Mouse (Mus musculus) brown adipose tissue, adult 24 weeks (tissue): ENCODE data around the gene Olfr1472. TPM values are rescaled to one million over a fixed set of nuclear protein-coding genes. Genes with fewer than 3 reads are reported as not detected.
"Not testable (repeated sequence)": the region's sequence is repeated elsewhere in the genome, so short reads cannot be mapped to it uniquely, and the experiment has no call there.

Experiments used
- H3K27ac ChIP-seq: fragments of 200-500 bp; replicated peaks from 2 replicates; pipeline ENCODE4 v1.5.1; 2012; ENCODE audit warnings: low read depth, mild to moderate bottlenecking, low read length
- H3K4me1 ChIP-seq: fragments of 200-500 bp; 2 replicates; pipeline ENCODE4 v1.6.1; 2012; ENCODE audit warnings: low read length, mixed read lengths; ENCODE audit not compliant: control insufficient read depth, insufficient read depth, insufficient read length
- H3K4me3 ChIP-seq: fragments of 200-500 bp; 2 replicates; pipeline ENCODE4 v1.5.1; 2012; ENCODE audit warnings: low read depth, mild to moderate bottlenecking, low read length, moderate library complexity; ENCODE audit not compliant: insufficient read depth
- polyA plus RNA-seq: library from polyadenylated mRNA; stranded (reverse); fragments of >200 nt; gene quantifications from 2 replicates; pipeline ENCODE4 v1.2.4, GENCODE M21; 2012; ENCODE audit not compliant: missing spikeins, insufficient read depth, insufficient read length

Gene Olfr1472
- not detected in 2 replicates for polyA plus RNA-seq

DNA sequence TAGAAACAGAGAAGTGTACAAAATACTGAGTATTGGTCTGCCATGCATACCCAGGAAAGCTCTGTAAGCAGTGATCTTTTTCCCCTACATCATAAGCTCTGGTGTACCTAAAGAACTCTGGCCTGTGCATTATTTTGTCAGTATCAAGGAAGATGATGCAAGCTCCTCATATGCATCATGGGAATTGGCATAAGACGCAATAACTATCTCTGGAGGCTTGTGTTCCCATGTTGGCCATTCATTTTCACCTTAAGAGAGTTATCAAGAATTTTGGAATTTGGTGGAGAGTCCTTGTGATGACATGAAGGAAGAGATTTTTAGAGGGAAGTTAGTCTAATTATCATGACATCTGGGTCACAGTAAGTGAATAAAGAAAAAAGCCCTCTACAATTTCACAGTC is at the start of gene Olfr1472:
TSS of gene Olfr1472 (minus strand) at position 101 of the 400 bp plus-strand sequence.
- Histone ChIP-seq H3K27ac (no peak within 1 kb of the TSS), H3K4me3 (no peak within 1 kb of the TSS), H3K4me1 (no peaks in the 10 kb centered on the region)

DNA sequence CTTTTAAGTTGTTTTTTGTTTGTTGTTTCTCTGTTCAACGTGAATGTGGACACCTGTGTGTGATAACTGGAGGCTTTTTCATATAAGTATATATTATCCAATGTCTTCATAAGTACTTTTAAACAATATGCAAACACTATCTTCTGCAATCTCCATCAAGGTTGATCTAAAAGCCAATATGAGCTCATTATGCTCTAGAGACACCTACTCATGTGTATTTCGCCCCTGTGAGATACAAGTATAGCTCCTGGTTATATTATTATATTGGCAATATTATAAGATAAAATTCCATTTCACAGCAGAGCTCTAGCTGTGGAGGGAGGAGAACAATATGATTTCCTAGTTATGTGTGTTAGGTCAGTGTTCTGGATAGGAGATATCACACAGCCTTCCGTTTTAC is 44.4 kb upstream of the Olfr1472 start, which contains the start of gene Olfr1477:
TSS of gene Olfr1477 (plus strand) at position 301 of the 400 bp plus-strand sequence.
- Histone ChIP-seq H3K27ac (no peak within 1 kb of the TSS), H3K4me3 (no peak within 1 kb of the TSS), H3K4me1 (no peaks in the 10 kb centered on the region)

DNA sequence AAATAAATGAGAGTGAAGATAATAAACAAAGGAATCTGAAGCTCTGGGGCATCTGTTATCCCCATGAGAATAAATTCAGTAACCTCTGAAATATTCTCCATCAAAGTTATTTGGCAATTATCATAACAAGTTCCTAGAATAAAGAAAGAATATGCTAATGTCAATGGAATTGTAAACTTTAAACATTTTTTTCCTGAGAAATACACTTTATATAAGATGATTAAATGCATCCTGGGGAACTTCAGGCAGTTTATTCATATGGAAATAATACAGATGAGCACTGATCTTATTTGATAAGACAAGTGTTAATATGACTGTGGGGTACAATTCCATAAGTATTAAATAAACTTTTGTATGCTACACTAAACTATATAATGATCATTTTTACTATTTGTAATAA is 24.2 kb upstream of the Olfr1472 start, which contains the start of gene Olfr1475:
TSS of gene Olfr1475 (minus strand) at position 101 of the 400 bp plus-strand sequence.
- Histone ChIP-seq H3K27ac (no peak within 1 kb of the TSS), H3K4me1 (no peaks in the 10 kb centered on the region), H3K4me3 (no peak within 1 kb of the TSS)

DNA sequence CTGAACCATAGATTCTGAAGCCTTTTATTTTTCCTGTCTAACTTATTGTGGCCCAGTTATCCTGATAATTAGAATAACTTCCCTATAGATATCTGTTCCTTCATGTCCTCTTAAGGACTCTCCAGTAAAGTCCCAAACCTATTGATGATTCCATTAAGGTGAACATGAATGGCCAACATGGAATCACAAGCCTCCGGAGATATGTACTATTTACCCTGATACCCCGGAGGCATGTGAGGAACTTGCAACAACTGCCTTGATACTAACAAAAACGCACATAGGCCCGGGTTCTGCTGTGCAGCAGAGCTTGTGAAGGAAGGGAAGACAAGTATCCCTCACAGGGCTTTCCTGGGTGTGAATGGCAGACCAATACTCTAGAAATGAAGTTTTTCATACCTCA is 13.4 kb upstream of the Olfr1472 start, which contains the start of gene Olfr1474:
TSS of gene Olfr1474 (plus strand) at position 301 of the 400 bp plus-strand sequence.
- H3K4me1 ChIP-seq, H3K27ac ChIP-seq, H3K4me3 ChIP-seq: not testable (repeated sequence)

DNA sequence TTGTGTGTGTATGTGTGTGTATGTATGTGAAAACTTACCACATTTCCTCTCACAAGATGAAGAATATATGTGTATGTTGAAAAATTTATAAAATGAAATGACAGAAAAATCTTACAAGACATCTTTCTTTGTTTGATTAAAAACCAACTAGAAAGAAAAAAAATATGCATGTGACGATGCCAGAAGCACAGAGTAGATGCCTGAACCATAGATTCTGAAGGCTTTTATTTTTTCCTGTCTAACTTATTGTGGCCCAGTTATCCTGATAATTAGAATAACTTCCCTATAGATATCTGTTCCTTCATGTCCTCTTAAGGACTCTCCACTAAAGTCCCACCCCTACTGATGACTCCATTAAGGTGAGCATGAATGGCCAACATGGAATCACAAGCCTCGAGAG is 12.8 kb downstream of the Olfr1472 start, which contains the start of gene Olfr1471:
TSS of gene Olfr1471 (plus strand) at position 301 of the 400 bp plus-strand sequence.
- H3K4me3 ChIP-seq, H3K4me1 ChIP-seq, H3K27ac ChIP-seq: not testable (repeated sequence)

DNA sequence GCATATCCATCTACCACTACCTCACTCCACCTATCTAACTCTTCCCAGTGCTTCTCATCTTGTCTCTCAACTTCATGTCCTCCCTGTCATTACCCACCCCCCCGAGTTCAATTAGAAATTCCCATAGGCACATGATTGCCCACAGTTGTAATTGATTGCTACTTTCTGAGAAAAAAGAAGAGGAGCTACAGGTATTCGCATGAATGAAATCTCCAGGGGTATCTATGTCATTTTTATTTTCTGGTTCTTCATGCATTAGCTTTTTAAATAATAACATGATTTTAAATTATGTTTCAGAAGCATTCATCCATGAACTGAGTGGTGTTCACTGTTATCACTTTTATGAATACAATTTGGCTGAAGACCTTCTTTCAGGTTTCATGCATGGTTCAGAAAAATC is 48.3 kb downstream of the Olfr1472 start, which contains the start of gene Olfr1469:
TSS of gene Olfr1469 (plus strand) at position 301 of the 400 bp plus-strand sequence.
- Histone ChIP-seq H3K27ac (no peak within 1 kb of the TSS), H3K4me3 (no peak within 1 kb of the TSS), H3K4me1 (no peaks in the 10 kb centered on the region)

Other genes starting within 250 kb of the Olfr1472 start
- gene Olfr1463, start 224.8 kb downstream of the Olfr1472 start, polyA plus RNA-seq, result not detected in 2 replicates
- not detected in 2 replicates for gene Olfr1465, start 140.5 kb downstream of the Olfr1472 start, polyA plus RNA-seq
- gene Olfr1466, start 117.2 kb downstream of the Olfr1472 start, polyA plus RNA-seq, result not detected in 2 replicates
- gene Olfr1467, start 93.8 kb downstream of the Olfr1472 start, polyA plus RNA-seq, result not detected in 2 replicates
- not detected in 2 replicates for gene Olfr1469, start 48.2 kb downstream of the Olfr1472 start, polyA plus RNA-seq
- not detected in 2 replicates for gene Olfr1471, start 12.7 kb downstream of the Olfr1472 start, polyA plus RNA-seq
- gene Olfr1474, start 13.5 kb upstream of the Olfr1472 start, polyA plus RNA-seq, result not detected in 2 replicates
- gene Olfr1475, start 24.1 kb upstream of the Olfr1472 start, polyA plus RNA-seq, result not detected in 2 replicates
- gene Olfr1477, start 44.5 kb upstream of the Olfr1472 start, polyA plus RNA-seq, result not detected in 2 replicates
- not detected in 2 replicates for gene Olfr1480, start 71.8 kb upstream of the Olfr1472 start, polyA plus RNA-seq
- not detected in 2 replicates for gene Olfr1484, start 127.4 kb upstream of the Olfr1472 start, polyA plus RNA-seq
- not detected in 2 replicates for gene Olfr1487, start 161.3 kb upstream of the Olfr1472 start, polyA plus RNA-seq
- 0.08 TPM in 1 of 2 replicates, not detected in the other for gene Olfr1489, start 175.5 kb upstream of the Olfr1472 start, polyA plus RNA-seq
- gene Olfr1490, start 195.0 kb upstream of the Olfr1472 start, polyA plus RNA-seq, result not detected in 2 replicates
- gene Olfr1491, start 241.2 kb upstream of the Olfr1472 start, polyA plus RNA-seq, result not detected in 2 replicates